ENCODE assay signal across 34 mouse cellular contexts in genomic region chr4:138104967-138105366, GRCm38 (mm10).
"Had no signal": no experiment of that assay in that cellular context is flagged by ENCODE, and none has a peak within 500 bp of the region (broad histone marks: within the 10 kb centered on the region; RNA-seq: fewer than 3 reads in every experiment).

No protein-coding gene starts in this region.

- H3K9ac ChIP-seq: heart, embryonic 12.5 days; heart, embryonic 13.5 days; heart, embryonic 15.5 days; hindbrain, embryonic 12.5 days; hindbrain, embryonic 13.5 days; hindbrain, embryonic 14.5 days; hindbrain, embryonic 15.5 days; intestine, embryonic 15.5 days; kidney, embryonic 15.5 days had no signal

- H3K27ac ChIP-seq: heart, embryonic 10.5 days; heart, embryonic 13.5 days; heart, embryonic 15.5 days; hindbrain, embryonic 10.5 days; hindbrain, embryonic 12.5 days; hindbrain, embryonic 13.5 days; hindbrain, embryonic 14.5 days; hindbrain, embryonic 15.5 days; hindbrain, postnatal 0 days; intestine, embryonic 15.5 days; kidney, embryonic 15.5 days; kidney, postnatal 0 days; left cerebral cortex, adult 2 months had no signal

- H3K4me3 ChIP-seq: heart, embryonic 10.5 days; heart, embryonic 12.5 days; heart, embryonic 13.5 days; heart, embryonic 15.5 days; hindbrain, embryonic 10.5 days; hindbrain, embryonic 12.5 days; hindbrain, embryonic 13.5 days; hindbrain, embryonic 15.5 days; intestine, embryonic 15.5 days; kidney, embryonic 15.5 days; left cerebral cortex, adult 2 months had no signal

- ATAC-seq: hindbrain, embryonic 16.5 days; hindbrain, postnatal 0 days; inflammation-experienced regulatory T-cells, adult 6 months; intestine, embryonic 15.5 days; intestine, embryonic 16.5 days; intestine, postnatal 0 days had no signal

- H3K27me3 ChIP-seq: heart, embryonic 12.5 days; heart, embryonic 13.5 days; heart, embryonic 15.5 days; hindbrain, embryonic 12.5 days; hindbrain, embryonic 13.5 days; hindbrain, embryonic 15.5 days; intestine, embryonic 15.5 days; kidney, embryonic 15.5 days had no signal

- H3K4me1 ChIP-seq: heart, embryonic 10.5 days; heart, embryonic 13.5 days; heart, embryonic 15.5 days; hindbrain, embryonic 12.5 days; intestine, embryonic 15.5 days had no signal

- DNase-seq: heart, postnatal 10 days; heart, postnatal 14 days; heart, postnatal 36 days; heart, postnatal 4 days; kidney, adult 11 months; kidney, adult 18-20 months; kidney, adult 2 months; kidney, adult 8-10 months; kidney, adult 9 months; kidney, postnatal 10 days; kidney, postnatal 14 days; kidney, postnatal 25 days; kidney, postnatal 36 days; kidney, postnatal 4 days; layer of hippocampus, adult 9-11 months had no signal

- H3K9me3 ChIP-seq: heart, embryonic 10.5 days; heart, embryonic 12.5 days; heart, embryonic 13.5 days; heart, embryonic 15.5 days; hindbrain, embryonic 10.5 days; hindbrain, embryonic 12.5 days; hindbrain, embryonic 13.5 days; hindbrain, embryonic 15.5 days; intestine, embryonic 15.5 days; kidney, embryonic 15.5 days had no signal

- H3K4me2 ChIP-seq: heart, embryonic 11.5 days; heart, embryonic 12.5 days; heart, embryonic 13.5 days; heart, embryonic 15.5 days; hindbrain, embryonic 12.5 days; hindbrain, embryonic 13.5 days; hindbrain, embryonic 14.5 days; hindbrain, embryonic 15.5 days; intestine, embryonic 15.5 days; kidney, embryonic 15.5 days had no signal
